Mouse (Mus musculus) MEL (cell line): ENCODE results near the gene Galnt14. TPM values are rescaled to one million over a fixed set of nuclear protein-coding genes. Genes with fewer than 3 reads are reported as not detected.

ENCODE experiments used
- DNase-seq: peaks from one replicate; pipeline ENCODE4 v3.0.0; 2011; ENCODE audit warnings: low read depth, low spot score
- H3K27ac ChIP-seq: 2 replicates; pipeline ENCODE4 v1.5.1; 2012; ENCODE audit warnings: low read depth, mild to moderate bottlenecking, control low read depth, low read length, moderate library complexity; ENCODE audit not compliant: control insufficient read depth
- H3K27me3 ChIP-seq, 2 experiments: fragments of 150-350 bp in 1 of 2; sonication (generic) in 1 of 2; 2 replicates each; pipeline ENCODE4 v1.6.1; 2012; ENCODE audit warnings: low read length in 2 of 2, mild to moderate bottlenecking in 2 of 2, improper control_type of control experiment in 1 of 2, moderate library complexity in 1 of 2; ENCODE audit not compliant: insufficient read depth in 2 of 2, control insufficient read depth in 1 of 2
- H3K36me3 ChIP-seq, 2 experiments: 2 replicates each; pipeline ENCODE4 v1.6.1; 2012 to 2014; ENCODE audit warnings: low read length in 2 of 2, improper control_type of control experiment in 1 of 2, inconsistent platforms in 1 of 2, mild to moderate bottlenecking in 1 of 2; ENCODE audit not compliant: insufficient read depth in 2 of 2, control insufficient read depth in 1 of 2
- H3K4me1 ChIP-seq, 2 experiments: fragments of 150-350 bp in 1 of 2; sonication (generic) in 1 of 2; 2 replicates each; pipeline ENCODE4 v1.6.1; 2012; ENCODE audit warnings: low read length in 2 of 2, improper control_type of control experiment in 1 of 2, mild to moderate bottlenecking in 1 of 2; ENCODE audit not compliant: insufficient read depth in 2 of 2, control insufficient read depth in 1 of 2
- H3K4me3 ChIP-seq, 2 experiments: fragments of 150-350 bp in 1 of 2; sonication (generic) in 1 of 2; 2 replicates each; pipeline ENCODE4 v1.5.1; 2012; ENCODE audit warnings: low read depth in 2 of 2, low read length in 2 of 2, mild to moderate bottlenecking in 2 of 2, moderate library complexity in 2 of 2, control low read depth in 1 of 2, improper control_type of control experiment in 1 of 2; ENCODE audit not compliant: control insufficient read depth in 1 of 2, insufficient read depth in 1 of 2
- H3K79me2 ChIP-seq: 2 replicates; pipeline ENCODE4 v1.6.1; 2012; ENCODE audit warnings: mild to moderate bottlenecking, low read length, moderate library complexity; ENCODE audit not compliant: control insufficient read depth, poor library complexity, insufficient read depth
- H3K9ac ChIP-seq: 2 replicates; pipeline ENCODE4 v1.6.1; 2012; ENCODE audit warnings: low read depth, mild to moderate bottlenecking, control low read depth, low read length, moderate library complexity; ENCODE audit not compliant: control insufficient read depth, poor library complexity, severe bottlenecking
- H3K9me3 ChIP-seq: fragments of 150-350 bp; sonication (generic); replicated peaks from 2 replicates; pipeline ENCODE4 v1.6.1; 2012; ENCODE audit warnings: mild to moderate bottlenecking, low read length, improper control_type of control experiment, moderate library complexity; ENCODE audit not compliant: insufficient read depth
- CHD1 ChIP-seq: IDR thresholded peaks from 2 replicates; pipeline ENCODE4 v1.6.1; 2012; ENCODE audit warnings: low read depth, mild to moderate bottlenecking, inconsistent platforms, low read length, improper control_type of control experiment
- CHD2 ChIP-seq: IDR thresholded peaks from 2 replicates; pipeline ENCODE4 v1.6.1; 2011; ENCODE audit warnings: low read length, improper control_type of control experiment
- ELF1 ChIP-seq: IDR thresholded peaks from 2 replicates; pipeline ENCODE4 v1.6.1; 2014; ENCODE audit warnings: low read depth, mild to moderate bottlenecking, inconsistent platforms, low read length, improper control_type of control experiment, moderate library complexity
- ETS1 ChIP-seq: IDR thresholded peaks from 2 replicates; pipeline ENCODE4 v1.6.1; 2012; ENCODE audit warnings: low read depth, mild to moderate bottlenecking, inconsistent platforms, low read length, improper control_type of control experiment, moderate library complexity
- GABPA ChIP-seq: IDR thresholded peaks from 2 replicates; pipeline ENCODE4 v1.6.1; 2012; ENCODE audit warnings: low read depth, mild to moderate bottlenecking, inconsistent platforms, low read length, improper control_type of control experiment, moderate library complexity
- HCFC1 ChIP-seq: IDR thresholded peaks from 2 replicates; pipeline ENCODE4 v1.6.1; 2012; ENCODE audit warnings: low read depth, mild to moderate bottlenecking, inconsistent platforms, low read length, improper control_type of control experiment, moderate library complexity
- KAT2A ChIP-seq: conservative IDR thresholded peaks from 2 replicates; pipeline ENCODE4 v1.6.1; 2012; ENCODE audit warnings: low read depth, low read length, improper control_type of control experiment, inconsistent platforms
- MAX ChIP-seq: IDR thresholded peaks from 2 replicates; pipeline ENCODE4 v1.6.1; 2011; ENCODE audit warnings: low read length, improper control_type of control experiment
- MEF2A ChIP-seq: IDR thresholded peaks from 2 replicates; pipeline ENCODE4 v1.6.1; 2014; ENCODE audit warnings: low read depth, mild to moderate bottlenecking, inconsistent platforms, low read length, improper control_type of control experiment; ENCODE audit not compliant: poor library complexity, insufficient replicate concordance, severe bottlenecking; ENCODE audit errors: extremely low read depth
- MXI1 ChIP-seq: IDR thresholded peaks from 2 replicates; pipeline ENCODE4 v1.6.1; 2011; ENCODE audit warnings: mild to moderate bottlenecking, low read depth, low read length, improper control_type of control experiment
- MYB ChIP-seq: IDR thresholded peaks from 2 replicates; pipeline ENCODE4 v1.6.1; 2011; ENCODE audit warnings: mild to moderate bottlenecking, low read depth, low read length, improper control_type of control experiment
- MYC ChIP-seq: IDR thresholded peaks from 2 replicates; pipeline ENCODE4 v1.6.1; 2011; ENCODE audit warnings: low read depth, mild to moderate bottlenecking, low read length, improper control_type of control experiment, moderate library complexity
- NELFE ChIP-seq: IDR thresholded peaks from 2 replicates; pipeline ENCODE4 v1.6.1; 2011; ENCODE audit warnings: low read depth, low read length, improper control_type of control experiment
- NRF1 ChIP-seq: IDR thresholded peaks from 2 replicates; pipeline ENCODE4 v1.6.1; 2014; ENCODE audit warnings: low read depth, mild to moderate bottlenecking, inconsistent platforms, low read length, improper control_type of control experiment, moderate library complexity; ENCODE audit not compliant: poor library complexity, insufficient read depth, severe bottlenecking
- POLR2A ChIP-seq, 2 experiments: IDR thresholded peaks; 2 replicates each; pipeline ENCODE4 v1.6.1; 2011 to 2012; ENCODE audit warnings: low read length in 2 of 2, mild to moderate bottlenecking in 2 of 2, control low read depth in 1 of 2, improper control_type of control experiment in 1 of 2, low read depth in 1 of 2, moderate library complexity in 1 of 2; ENCODE audit not compliant: control insufficient read depth in 1 of 2, insufficient read depth in 1 of 2, poor library complexity in 1 of 2
- POLR2AphosphoS2 ChIP-seq: IDR thresholded peaks from 2 replicates; pipeline ENCODE4 v1.6.1; 2011; ENCODE audit warnings: low read length, improper control_type of control experiment
- POLR2AphosphoS5 ChIP-seq: IDR thresholded peaks from 2 replicates; pipeline ENCODE4 v1.6.1; 2012; ENCODE audit warnings: low read depth, borderline replicate concordance, mild to moderate bottlenecking, inconsistent platforms, low read length, moderate library complexity, mixed read lengths
- RCOR1 ChIP-seq: IDR thresholded peaks from 2 replicates; pipeline ENCODE4 v1.6.1; 2012; ENCODE audit warnings: low read depth, mild to moderate bottlenecking, inconsistent platforms, low read length, improper control_type of control experiment
- SIN3A ChIP-seq: IDR thresholded peaks from 2 replicates; pipeline ENCODE4 v1.6.1; 2012; ENCODE audit warnings: low read length, improper control_type of control experiment, inconsistent platforms
- TCF12 ChIP-seq: IDR thresholded peaks from 2 replicates; pipeline ENCODE4 v1.6.1; 2014; ENCODE audit warnings: low read depth, mild to moderate bottlenecking, inconsistent platforms, low read length, improper control_type of control experiment, moderate library complexity
- UBTF ChIP-seq: IDR thresholded peaks from 2 replicates; pipeline ENCODE4 v1.6.1; 2012; ENCODE audit warnings: low read depth, mild to moderate bottlenecking, inconsistent platforms, low read length, improper control_type of control experiment, moderate library complexity, borderline replicate concordance; ENCODE audit not compliant: insufficient read depth
- USF2 ChIP-seq, 2 experiments: IDR thresholded peaks; 2 replicates each; pipeline ENCODE4 v1.6.1; 2011 to 2012; ENCODE audit warnings: improper control_type of control experiment in 2 of 2, low read length in 2 of 2, borderline replicate concordance in 1 of 2, inconsistent platforms in 1 of 2, low read depth in 1 of 2, mild to moderate bottlenecking in 1 of 2; ENCODE audit not compliant: insufficient read depth in 1 of 2
- ZC3H11A ChIP-seq: IDR thresholded peaks from 2 replicates; pipeline ENCODE4 v1.6.1; 2012; ENCODE audit warnings: low read depth, mild to moderate bottlenecking, inconsistent platforms, low read length, improper control_type of control experiment
- ZKSCAN1 ChIP-seq: IDR thresholded peaks from 2 replicates; pipeline ENCODE4 v1.6.1; 2012; ENCODE audit warnings: low read depth, mild to moderate bottlenecking, inconsistent platforms, low read length, improper control_type of control experiment, moderate library complexity
- ZMIZ1 ChIP-seq: IDR thresholded peaks from 2 replicates; pipeline ENCODE4 v1.6.1; 2012; ENCODE audit warnings: low read depth, mild to moderate bottlenecking, inconsistent platforms, low read length, improper control_type of control experiment, moderate library complexity
- ZNF384 ChIP-seq: IDR thresholded peaks from 2 replicates; pipeline ENCODE4 v1.6.1; 2012; ENCODE audit warnings: low read depth, mild to moderate bottlenecking, inconsistent platforms, low read length, improper control_type of control experiment
- polyA plus RNA-seq, 2 experiments: library from polyadenylated mRNA; stranded (reverse) in 1 of 2; unstranded in 1 of 2; fragments of >175 nt in 1 of 2; fragments of >200 nt in 1 of 2; gene quantifications; 2 replicates each; pipeline versions ENCODE4 v1.2.1 to v1.2.4; 2012; ENCODE audit warnings: low replicate concordance in 2 of 2, low read depth in 1 of 2; ENCODE audit not compliant: insufficient read length in 2 of 2, insufficient read depth in 1 of 2, missing spikeins in 1 of 2
- total RNA-seq: library from RNA; depleted of rRNA; stranded (reverse); fragments of 300-350 nt; gene quantifications from 2 replicates; pipeline ENCODE4 v1.2.3, GENCODE M21; 2012

Gene Galnt14
- total and polyA plus RNA-seq, 3 experiments = not detected

DNA sequence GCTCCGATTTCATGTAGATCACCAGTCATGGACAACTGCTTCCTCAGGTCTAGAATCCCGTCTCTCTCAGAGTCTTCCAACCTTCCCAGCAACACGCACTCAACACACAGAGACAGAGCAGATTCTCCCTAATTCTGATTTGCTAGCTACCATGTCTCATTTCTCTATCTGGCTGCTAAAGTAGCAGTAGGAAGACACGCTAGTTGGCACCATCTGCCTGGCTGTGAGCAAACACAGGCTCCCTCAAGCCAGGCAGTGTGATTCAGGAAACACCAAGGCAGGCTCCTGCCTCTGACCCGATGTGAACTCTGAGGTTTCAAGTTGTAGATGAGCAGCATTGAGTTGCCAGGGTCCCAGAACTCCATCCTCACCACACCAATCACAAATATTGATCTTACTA is 25.5 kb downstream of the Galnt14 start:
- TF ChIP-seq SIN3A (no peak), MAX (no peak), UBTF (no peak), GABPA (no peak), ZKSCAN1 (no peak), POLR2AphosphoS5 (no peak), ELF1 (no peak), CHD1 (no peak), POLR2A (IDR thresholded peaks at IDR 0.05; ENCODE audit: control insufficient read depth in 1 of 2, insufficient read depth in 1 of 2, low read depth in 1 of 2, low read length in 2 of 2, poor library complexity in 1 of 2) (no peak), ETS1 (no peak), NELFE (no peak), MXI1 (no peak), TCF12 (no peak)
- H3K79me2 ChIP-seq = no peaks in the 10 kb centered on the region

DNA sequence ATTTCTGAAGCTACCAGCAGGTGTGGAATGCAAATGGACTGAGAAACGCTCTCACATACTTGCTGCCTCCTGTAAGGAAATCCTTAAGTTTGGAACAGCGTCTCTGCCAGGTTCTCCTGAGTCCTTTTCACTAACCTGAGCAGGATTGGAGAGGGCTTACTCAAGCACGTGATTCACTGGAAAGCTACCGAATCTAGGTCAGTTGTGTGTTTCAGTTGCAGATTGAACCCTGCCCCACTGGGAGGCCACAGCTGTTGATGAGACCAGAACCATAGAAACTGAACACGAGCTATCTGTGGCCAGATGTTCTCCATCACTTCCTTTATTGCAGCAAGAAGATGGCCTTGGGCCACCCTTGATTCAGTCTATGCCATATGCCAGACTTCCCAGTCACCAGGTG is 38.3 kb downstream of the Galnt14 start:
- H3K36me3 ChIP-seq = no peaks in the 10 kb centered on the region
- H3K27me3 ChIP-seq = no peaks in the 10 kb centered on the region
- TF ChIP-seq CHD2 (no peak), KAT2A (no peak), POLR2AphosphoS5 (no peak), RCOR1 (no peak), HCFC1 (no peak), MEF2A (no peak), MAX (no peak), ZNF384 (no peak), ZC3H11A (no peak), MYC (no peak), SIN3A (no peak), POLR2AphosphoS2 (no peak), MYB (no peak), ELF1 (no peak), POLR2A (IDR thresholded peaks at IDR 0.05; ENCODE audit: control insufficient read depth in 1 of 2, insufficient read depth in 1 of 2, low read depth in 1 of 2, low read length in 2 of 2, poor library complexity in 1 of 2) (no peak), NELFE (no peak), ZMIZ1 (no peak), USF2 (IDR thresholded peaks at IDR 0.05; ENCODE audit: borderline replicate concordance in 1 of 2, insufficient read depth in 1 of 2, low read depth in 1 of 2, low read length in 2 of 2) (no peak), NRF1 (no peak), GABPA (no peak)
- TF ChIP-seq, all 39 proteins: peak for 0
- no peak overlapping the region for H3K4me3 ChIP-seq
- no peaks in the 10 kb centered on the region for H3K79me2 ChIP-seq
- no peak for DNase-seq
- H3K4me1 ChIP-seq = no peaks in the 10 kb centered on the region
- H3K9ac ChIP-seq = no peak overlapping the region
- no peaks in the 10 kb centered on the region for H3K9me3 ChIP-seq
- no peak overlapping the region for H3K27ac ChIP-seq

More for the DNA sequence above, 25.5 kb downstream of the Galnt14 start:
- Histone ChIP-seq H3K4me3 (no peak overlapping the region), H3K36me3 (no peaks in the 10 kb centered on the region), H3K9me3 (no peaks in the 10 kb centered on the region), H3K27me3 (no peaks in the 10 kb centered on the region), H3K4me1 (no peaks in the 10 kb centered on the region), H3K27ac (no peak overlapping the region), H3K9ac (no peak overlapping the region)
- DNase-seq = no peak
